Comparison of ENCODE assay signal across 8 mouse cellular contexts in the genomic region with DNA sequence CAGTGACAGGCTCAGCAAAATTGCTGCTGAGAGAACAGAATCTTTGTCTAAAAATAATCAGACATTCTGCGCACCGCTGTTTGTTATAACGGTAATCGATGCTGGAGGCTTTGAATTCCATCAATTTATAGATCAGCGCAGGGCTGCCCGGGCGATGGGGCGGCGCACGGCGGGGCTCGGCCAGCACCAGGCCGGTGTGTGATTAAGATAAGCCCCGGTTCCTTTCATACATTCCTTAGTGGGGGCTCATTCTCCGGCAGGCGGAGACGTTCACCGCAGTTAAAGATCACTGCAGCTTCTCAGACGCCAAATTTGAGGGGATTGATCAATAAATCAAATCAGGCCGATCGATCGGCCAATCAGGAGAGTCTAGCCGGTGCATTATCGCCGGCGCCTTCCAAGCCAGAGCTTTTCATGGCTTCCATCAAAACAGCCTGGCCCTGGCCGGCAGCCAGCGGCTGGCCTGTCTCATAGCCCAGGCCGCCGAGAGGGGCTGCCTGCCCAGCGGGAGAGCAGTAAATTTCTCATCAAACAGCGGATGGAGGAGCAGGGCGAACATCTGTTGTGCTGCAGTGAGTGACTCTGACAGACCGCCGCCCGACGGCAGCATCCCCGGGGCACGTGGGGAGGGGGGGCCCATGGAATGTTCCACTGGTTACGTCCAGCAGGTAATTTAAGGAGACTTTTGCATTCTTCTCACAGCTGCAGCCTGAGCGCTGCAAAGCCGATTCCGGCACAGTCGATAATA.
DNase-seq lines count a peak whose midpoint lies in the region; ATAC-seq and TF ChIP-seq lines count a peak whose summit lies in the region.

No protein-coding gene starts in this region.

- peaks cover 32% of the 10 kb centered on the region for H3K4me1 ChIP-seq in heart, embryonic 15.5 days (replicated peaks)
- 0 out of 2 replicates have a peak, but pooled peaks cover 3% of the 10 kb centered on the region for H3K4me1 ChIP-seq in stomach, postnatal 0 days (replicated peaks; ENCODE audit: control insufficient read depth, insufficient read depth)

- TF ChIP-seq CTCF in stomach, postnatal 0 days (IDR thresholded peaks at IDR 0.05; ENCODE audit: low read depth): no peak; the same call in 1 of the 2 replicates

- H3K4me2 ChIP-seq in heart, embryonic 15.5 days: peak overlapping the region; percentile 69
- peak overlapping the region; percentile 53 for H3K4me2 ChIP-seq in stomach, postnatal 0 days (replicated peaks; ENCODE audit: low read depth)

- peak; percentile 65 for ATAC-seq in heart, embryonic 15.5 days (replicated peaks; ENCODE audit: insufficient number of reproducible peaks, insufficient read depth, low FRiP score, low read depth)
- ATAC-seq in stomach, postnatal 0 days (ENCODE audit: low FRiP score, low TSS enrichment): no peak; the same call in 1 of the 2 replicates

- H3K36me3 ChIP-seq in heart, embryonic 15.5 days: no peaks in the 10 kb centered on the region
- no peaks in the 10 kb centered on the region for H3K36me3 ChIP-seq in stomach, postnatal 0 days (ENCODE audit: control insufficient read depth, insufficient read depth, low read length)

- 5% methylated on average over 44 of the region's 44 CpGs for WGBS in heart, embryonic 15.5 days
- 4% methylated on average over 44 of the region's 44 CpGs for WGBS in stomach, postnatal 0 days

- no peak for TF ChIP-seq EP300 in stomach, postnatal 0 days (optimal IDR thresholded peaks at IDR 0.05)

- peak overlapping the region; percentile 43 for H3K9ac ChIP-seq in heart, embryonic 15.5 days
- peak overlapping the region; percentile 27; the same call in 1 of the 2 replicates for H3K9ac ChIP-seq in stomach, postnatal 0 days (ENCODE audit: low read length)

- DNase-seq in right cerebral cortex, adult 2 months (ENCODE audit: low spot score in 2 of 2): peak; percentile 31 to 50
- DNase-seq in right cerebral cortex, adult 18-20 months: no peak
- DNase-seq in embryo, embryonic 11.5 days (ENCODE audit: low read depth, low spot score): peak; percentile 86
- peak; percentile 71 for DNase-seq in kidney, postnatal 14 days
- DNase-seq in lung, postnatal 4 days: peak; percentile 51 to 78
- DNase-seq in stomach, postnatal 0 days (ENCODE audit: low spot score): peak; percentile 46
- no peak for DNase-seq in thymus, postnatal 10 days (ENCODE audit: low spot score in 2 of 2)

- H3K27ac ChIP-seq in heart, embryonic 15.5 days: peak overlapping the region; percentile 6; the same call in 1 of the 2 replicates
- H3K27ac ChIP-seq in stomach, postnatal 0 days (replicated peaks): no peak overlapping the region

- H3K27me3 ChIP-seq in heart, embryonic 15.5 days: peaks cover 7% of the 10 kb centered on the region; the same call in 1 of the 2 replicates
- H3K27me3 ChIP-seq in stomach, postnatal 0 days (ENCODE audit: control insufficient read depth, insufficient read depth, low read length): no peaks in the 10 kb centered on the region

- H3K4me3 ChIP-seq in heart, embryonic 15.5 days: peak overlapping the region; percentile 42
- peak overlapping the region; percentile 26 for H3K4me3 ChIP-seq in stomach, postnatal 0 days (ENCODE audit: low read depth, low read length)

- no peaks in the 10 kb centered on the region for H3K9me3 ChIP-seq in heart, embryonic 15.5 days (replicated peaks)
- H3K9me3 ChIP-seq in stomach, postnatal 0 days (ENCODE audit: control insufficient read depth, low read length): no peaks in the 10 kb centered on the region

Comparison
In these comparisons a context has a peak if more than half of its experiments do, and no peak if none do; other contexts are left out.
1. DNase-seq: peak in right cerebral cortex, adult 2 months (2 of 2), embryo, embryonic 11.5 days (single experiment), kidney, postnatal 14 days (single experiment), lung, postnatal 4 days (2 of 2) and stomach, postnatal 0 days (single experiment); none in right cerebral cortex, adult 18-20 months (single experiment) and thymus, postnatal 10 days (0 of 2).